Mouse (Mus musculus) gastrocnemius, postnatal 25 days (tissue): ENCODE measurements around the gene Thada. TPM values are rescaled to one million over a fixed set of nuclear protein-coding genes. Genes with fewer than 3 reads are reported as not detected.

ENCODE experiments used
- DNase-seq: peaks from one replicate; pipeline ENCODE4 v3.0.0; 2022
- total RNA-seq, 2 experiments: library from RNA; stranded (reverse); gene quantifications; 1 replicate in 1 of 2; 2 replicates in 1 of 2; pipeline ENCODE4 v1.2.3; 2021

Gene Thada
- total RNA-seq, 2 experiments from 2014 or later, result 4.5 to 5.4 TPM

DNA sequence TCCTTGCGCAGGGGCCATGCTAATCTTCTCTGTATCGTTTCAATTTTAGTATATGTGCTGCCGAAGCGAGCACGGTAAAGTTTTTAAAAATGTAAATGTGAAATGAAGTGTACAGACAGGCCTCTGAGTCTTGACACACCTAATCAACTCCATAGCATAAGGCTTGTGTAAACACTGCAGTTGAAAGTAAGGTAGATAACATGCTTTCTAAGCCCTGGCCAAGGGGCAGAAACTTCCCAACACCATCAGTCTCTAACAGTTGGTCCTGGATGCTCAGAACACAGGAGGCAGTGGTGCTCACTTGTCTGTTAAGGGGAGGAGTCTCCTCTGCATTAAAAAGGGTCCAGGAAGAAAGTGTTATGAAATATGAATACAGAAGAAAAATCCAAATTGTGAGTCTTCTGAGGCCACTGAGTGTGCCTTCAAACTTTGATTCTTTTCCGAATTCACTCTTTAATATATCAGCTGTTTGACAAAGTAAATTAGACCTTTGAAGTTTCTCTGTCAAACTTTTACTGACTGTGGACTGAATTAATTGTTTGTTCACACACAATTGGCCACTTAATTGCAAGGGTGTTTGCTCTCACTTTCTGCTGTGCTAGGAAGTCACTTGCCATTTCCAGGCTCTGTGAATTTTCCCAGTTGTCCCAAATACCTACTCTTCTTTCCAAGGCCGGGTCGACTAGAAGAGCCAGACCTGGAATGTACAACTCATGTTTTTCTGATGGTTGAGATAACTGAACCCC is 178.2 kb downstream of the Thada start:
- DNase-seq, result no peak

- DNase-seq, result no peak
Observed at GRCm38 (mm10) chr17:84286536-84286935, 179.5 kb downstream of the Thada start.

- DNase-seq, result no peak
Observed at GRCm38 (mm10) chr17:84282388-84283280, 183.4 kb downstream of the Thada start.

DNA sequence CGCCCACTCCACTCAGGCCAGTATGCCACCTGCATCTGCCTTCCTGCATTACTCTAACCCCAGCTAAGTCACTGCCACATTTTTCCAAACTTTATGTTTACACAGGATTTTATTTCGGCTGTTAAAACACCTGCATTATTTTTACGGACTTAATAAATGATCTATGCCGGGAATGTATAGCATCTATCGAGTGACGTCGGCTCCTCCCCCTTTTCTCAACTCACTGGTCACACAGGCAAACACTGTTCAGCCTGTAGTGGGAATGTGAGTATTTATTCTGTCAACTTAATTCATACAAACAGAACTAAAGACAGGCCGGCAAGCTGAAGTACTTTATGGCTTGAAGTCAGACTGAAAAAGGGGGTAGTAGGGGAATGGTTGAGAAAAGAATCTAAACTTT is 187.0 kb downstream of the Thada start:
- no peak for DNase-seq

- DNase-seq, result no peak
Observed at GRCm38 (mm10) chr17:84278193-84278953, 187.6 kb downstream of the Thada start.

DNA sequence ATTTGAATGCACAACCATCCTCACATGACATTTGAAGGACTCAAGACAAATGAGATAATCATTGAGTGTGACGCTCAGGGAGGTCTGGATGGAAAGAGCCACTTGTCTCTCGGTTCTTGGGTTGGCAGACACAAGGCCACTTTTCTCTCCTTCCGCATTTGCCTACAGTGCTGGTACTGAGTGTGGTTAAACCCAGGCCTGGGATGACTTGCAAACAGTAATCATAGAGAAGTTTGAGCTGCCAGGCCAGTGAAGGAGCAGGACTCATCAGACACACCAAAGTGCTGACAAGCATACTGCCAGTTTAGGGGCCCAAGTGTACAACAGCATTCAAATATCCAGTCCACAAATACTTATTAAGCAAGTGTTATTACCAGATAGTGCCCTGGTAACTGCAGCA is 191.0 kb downstream of the Thada start:
- DNase-seq, result no peak

DNA sequence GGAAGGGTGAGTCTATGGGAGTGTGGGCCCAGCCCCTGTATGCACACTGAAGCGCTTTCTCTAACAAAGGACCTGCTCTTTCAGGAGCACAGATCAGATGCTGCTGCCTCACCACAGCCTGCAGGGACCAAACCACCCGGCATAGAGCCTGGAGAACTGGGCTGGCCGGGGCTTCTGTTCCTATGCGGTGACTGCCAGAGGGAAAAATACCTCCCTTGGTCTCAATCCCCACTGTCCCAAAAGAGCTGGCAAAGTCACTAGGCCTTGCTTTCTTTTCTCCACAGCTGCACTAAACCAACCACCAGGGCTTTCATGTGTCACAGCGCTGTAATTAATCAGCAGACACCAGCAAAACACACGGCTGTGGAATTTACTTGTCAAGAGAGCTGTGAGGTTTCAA is 191.8 kb downstream of the Thada start:
- DNase-seq, result no peak

DNA sequence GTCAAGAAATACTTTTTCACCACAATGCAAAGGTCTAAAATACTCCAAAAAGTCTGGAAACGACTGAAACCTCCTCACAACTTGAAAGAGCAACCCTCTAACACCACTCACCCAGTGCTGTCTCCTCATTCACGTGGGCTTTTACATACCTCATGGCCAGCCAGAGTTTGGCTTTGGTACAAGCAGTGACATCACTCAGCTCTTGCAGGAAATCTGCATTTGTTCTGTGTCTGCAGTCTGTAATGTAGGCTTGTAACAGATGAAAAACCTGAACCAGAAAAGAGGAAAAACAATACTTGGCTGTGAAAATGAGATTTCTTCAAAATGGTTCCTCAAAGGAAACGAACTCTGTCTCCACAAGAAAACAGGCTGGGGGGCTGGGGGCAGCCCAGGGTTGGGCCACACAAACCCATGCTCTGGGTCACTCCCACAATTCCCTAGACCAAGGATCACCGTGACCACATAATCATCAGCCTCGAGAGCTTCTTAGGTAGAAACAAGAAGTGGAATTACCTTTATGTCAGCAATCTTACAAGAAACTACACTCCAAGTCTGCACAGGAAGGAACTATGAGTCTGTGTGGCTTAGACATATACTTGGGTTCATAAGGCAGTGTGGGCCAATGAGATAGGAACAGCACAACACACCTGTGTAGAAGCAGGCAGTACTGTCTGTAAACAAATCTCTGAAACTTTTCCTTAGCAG is 193.3 kb downstream of the Thada start:
- DNase-seq, result no peak

DNA sequence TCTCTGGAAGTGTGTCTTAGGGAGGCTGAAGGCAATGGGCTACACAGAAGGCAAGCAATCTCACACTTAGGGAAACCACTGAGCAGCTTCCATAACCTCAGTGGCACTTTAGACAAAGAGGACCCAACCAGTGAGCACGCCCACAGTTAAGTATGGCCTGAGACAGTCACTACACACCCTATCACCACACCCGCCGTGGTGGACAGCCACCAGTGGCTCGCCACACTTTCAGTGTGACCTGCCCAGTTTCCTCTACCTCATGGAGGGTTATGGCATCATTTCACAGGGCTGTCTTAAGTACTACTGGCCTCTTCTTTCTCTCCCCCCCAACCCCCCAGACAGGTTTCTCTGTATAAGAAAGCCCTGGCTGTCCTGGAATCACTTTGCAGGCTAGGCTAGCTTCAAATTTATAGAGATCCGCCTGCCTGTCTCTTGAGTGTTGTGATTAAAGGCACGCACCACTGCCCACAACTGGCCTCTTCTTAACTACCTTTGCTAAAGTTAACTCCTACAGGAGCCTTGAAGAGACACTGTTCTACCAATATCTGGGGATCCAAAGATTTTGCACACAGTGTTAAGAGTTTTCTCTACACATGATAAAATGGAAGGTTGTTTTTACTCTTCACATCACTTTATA is 194.3 kb downstream of the Thada start:
- no peak for DNase-seq

GRCm38 (mm10) chr17:84269722-84270121 is 196.3 kb downstream of the Thada start:
- no peak for DNase-seq

DNA sequence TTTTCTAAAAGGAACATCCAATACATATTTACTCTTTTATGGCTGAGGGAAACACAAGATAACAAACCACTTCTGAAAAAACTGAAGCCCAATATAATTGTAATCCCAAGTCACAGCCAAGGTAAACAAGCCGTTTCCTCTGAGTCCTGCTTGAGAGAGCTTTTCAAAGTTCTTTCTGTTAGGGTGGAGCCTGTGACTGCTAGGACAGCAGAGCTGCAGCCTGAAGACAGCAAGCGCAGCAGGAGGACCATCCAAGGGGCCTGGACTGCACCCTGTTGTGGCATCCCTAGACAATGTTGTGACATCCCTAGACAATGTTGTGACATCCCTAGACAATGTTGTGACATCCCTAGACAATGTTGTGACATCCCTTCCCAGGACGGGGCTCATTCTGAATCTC is 197.6 kb downstream of the Thada start:
- DNase-seq, result no peak

- no peak for DNase-seq
Observed at GRCm38 (mm10) chr17:84267456-84268074, 198.4 kb downstream of the Thada start.

DNA sequence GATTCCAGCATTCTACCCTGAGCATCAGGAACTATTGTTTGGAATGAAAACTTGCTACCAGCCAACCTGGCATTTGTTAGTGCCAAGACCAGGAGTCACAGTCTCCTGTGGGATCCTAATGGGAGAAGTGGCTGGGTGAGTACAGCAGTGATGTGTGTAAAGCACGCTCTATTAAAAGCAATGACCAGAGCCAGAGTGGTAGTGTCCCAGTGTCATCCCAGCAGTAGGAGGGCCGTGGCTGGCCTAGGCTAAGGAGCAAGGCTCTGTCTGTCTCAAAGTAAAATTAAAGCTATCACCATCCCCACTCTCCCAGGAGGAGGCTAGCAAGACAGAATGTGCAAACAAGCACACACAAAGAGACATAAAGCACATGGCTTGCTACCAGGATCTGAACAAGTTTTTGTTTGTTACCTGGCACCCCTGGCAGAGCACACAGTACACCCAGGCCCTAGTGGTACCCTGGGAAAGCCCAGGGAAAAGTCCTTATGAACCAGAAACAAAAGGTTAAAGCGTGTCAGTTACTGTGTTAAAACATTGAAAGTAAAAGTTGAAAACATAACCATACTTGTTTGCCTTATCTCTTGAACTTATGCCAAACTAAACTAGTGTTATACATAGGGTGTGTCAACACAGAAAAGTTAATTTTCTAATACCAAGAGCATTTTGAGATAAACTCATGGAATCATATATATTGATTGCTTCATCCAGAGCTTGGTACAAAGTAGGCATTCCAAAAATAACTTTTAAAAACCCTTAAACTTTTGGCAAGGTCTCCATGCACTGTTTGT is 199.7 kb downstream of the Thada start:
- DNase-seq, result no peak

- no peak for DNase-seq
Observed at GRCm38 (mm10) chr17:84265480-84266130, 200.4 kb downstream of the Thada start.

GRCm38 (mm10) chr17:84264305-84264704 is 201.7 kb downstream of the Thada start:
- DNase-seq, result no peak

GRCm38 (mm10) chr17:84263591-84263990 is 202.4 kb downstream of the Thada start:
- DNase-seq, result no peak

DNA sequence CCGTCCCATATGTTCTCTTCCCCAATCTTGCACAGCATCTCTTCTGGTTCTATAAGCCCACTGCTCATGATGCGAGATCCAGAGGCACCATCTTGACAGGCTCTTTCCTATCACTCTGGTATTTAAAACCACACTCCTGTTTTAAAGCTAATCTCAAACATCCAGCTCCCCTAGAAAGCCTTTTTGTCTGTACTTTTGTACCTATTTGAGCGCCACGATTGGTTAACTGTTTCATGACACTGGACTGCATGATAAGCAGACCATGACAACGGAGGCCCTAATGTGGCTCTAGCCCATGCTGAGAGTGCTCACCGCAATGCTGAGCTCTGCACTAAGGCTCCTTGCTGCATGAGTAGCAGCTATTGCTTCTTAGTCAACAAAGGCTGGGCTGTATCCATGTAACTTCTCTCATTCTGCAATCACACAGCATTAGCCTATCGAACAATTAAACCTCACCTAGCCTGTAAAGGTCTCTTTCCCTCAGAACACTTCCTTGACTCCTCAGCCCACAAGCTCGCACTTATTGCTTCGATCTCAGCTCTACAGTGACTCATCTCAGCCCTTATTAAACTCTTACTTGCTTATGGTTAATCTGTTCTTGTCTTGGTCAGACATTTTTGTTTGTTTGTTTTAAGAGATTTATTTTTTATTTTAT is 203.6 kb downstream of the Thada start:
- no peak for DNase-seq

DNA sequence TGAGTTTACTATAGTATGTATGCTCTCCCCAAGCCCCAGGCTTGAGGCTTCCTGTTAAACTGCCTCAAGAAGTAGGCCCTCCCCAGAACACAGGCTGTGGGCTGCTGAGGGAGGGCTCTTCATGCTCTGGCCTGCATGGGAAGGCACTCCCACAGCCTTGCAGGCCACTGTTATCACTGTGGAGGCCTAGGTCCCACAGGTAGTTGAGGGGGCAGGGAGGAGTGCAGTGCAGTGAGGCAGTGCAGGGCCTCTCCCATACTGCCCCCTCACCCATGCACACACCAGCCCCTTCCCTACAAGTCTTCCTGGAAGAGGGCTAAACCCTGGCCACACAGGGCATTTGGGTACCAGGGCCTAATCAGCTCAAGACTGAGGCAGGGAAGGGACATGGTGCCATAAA is 205.0 kb downstream of the Thada start:
- DNase-seq, result no peak

- no peak for DNase-seq
Observed at GRCm38 (mm10) chr17:84260226-84260625, 205.8 kb downstream of the Thada start.
